Mouse (Mus musculus): ENCODE measurements around the gene Syn3. TPM values are rescaled to one million over a fixed set of nuclear protein-coding genes. Genes with fewer than 3 reads are reported as not detected.
"Not testable (repeated sequence)": the region's sequence is repeated elsewhere in the genome, so short reads cannot be mapped to it uniquely, and the experiment has no call there.

The Syn3 gene
- total RNA-seq, 2 experiments from 2014 or later, result 0.62 TPM; not detected in 1

DNA sequence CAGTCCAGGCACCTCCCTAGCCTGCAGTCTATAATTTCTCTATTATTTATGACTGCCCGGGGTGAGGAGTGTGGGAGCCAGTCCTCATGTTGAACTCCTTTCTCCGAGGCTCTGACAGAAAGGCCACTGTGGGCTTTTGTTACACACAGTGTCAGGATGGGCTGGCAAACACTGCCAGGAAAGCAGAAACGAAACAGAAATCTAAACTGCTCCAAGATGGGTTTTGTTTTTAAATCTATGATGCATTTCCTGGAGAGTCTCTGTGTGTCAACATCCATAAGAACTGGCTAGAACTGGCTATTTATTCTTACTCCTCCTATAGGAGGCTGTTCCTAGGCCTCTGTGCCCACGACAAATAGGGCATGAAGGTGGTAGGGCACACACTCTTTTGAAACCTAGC, 374.6 kb downstream of the Syn3 start:
- peak; percentile 98 for ATAC-seq (replicated peaks; ENCODE audit: poor library complexity)

- ATAC-seq (replicated peaks; ENCODE audit: poor library complexity), result no peak
These were observed 375.5 kb downstream of the Syn3 start for GRCm38 (mm10) chr10:86123224-86123623.

- not testable (repeated sequence) for ATAC-seq (replicated peaks; ENCODE audit: poor library complexity)
These were observed 376.2 kb downstream of the Syn3 start for GRCm38 (mm10) chr10:86122456-86122855.

- ATAC-seq (replicated peaks; ENCODE audit: poor library complexity), result no peak
These were observed 382.4 kb downstream of the Syn3 start for GRCm38 (mm10) chr10:86116268-86116667.

- no peak for ATAC-seq (replicated peaks; ENCODE audit: poor library complexity)
These were observed 384.3 kb downstream of the Syn3 start for GRCm38 (mm10) chr10:86114431-86114848.

GRCm38 (mm10) chr10:86108797-86109196, 389.9 kb downstream of the Syn3 start:
- ATAC-seq (replicated peaks; ENCODE audit: poor library complexity), result no peak

DNA sequence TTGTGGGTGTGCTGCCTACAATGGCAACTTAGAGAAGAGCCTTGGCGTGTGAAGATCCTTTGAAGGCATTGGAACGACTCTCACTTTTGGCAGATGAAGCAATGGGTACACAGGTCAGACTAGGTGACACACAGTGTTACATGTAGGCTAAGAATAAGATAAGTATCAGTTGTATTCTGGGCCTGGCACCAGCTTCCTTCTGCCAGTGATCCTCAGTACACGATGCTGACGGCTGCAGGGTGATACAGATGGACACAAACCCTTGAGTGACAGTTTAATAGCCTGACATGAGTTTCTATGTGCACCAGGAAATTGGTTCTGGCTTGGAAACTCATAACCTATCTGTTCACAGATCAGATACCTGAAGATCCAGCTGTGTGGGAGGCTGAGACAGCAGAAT, 391.0 kb downstream of the Syn3 start:
- no peak for ATAC-seq (replicated peaks; ENCODE audit: poor library complexity)

DNA sequence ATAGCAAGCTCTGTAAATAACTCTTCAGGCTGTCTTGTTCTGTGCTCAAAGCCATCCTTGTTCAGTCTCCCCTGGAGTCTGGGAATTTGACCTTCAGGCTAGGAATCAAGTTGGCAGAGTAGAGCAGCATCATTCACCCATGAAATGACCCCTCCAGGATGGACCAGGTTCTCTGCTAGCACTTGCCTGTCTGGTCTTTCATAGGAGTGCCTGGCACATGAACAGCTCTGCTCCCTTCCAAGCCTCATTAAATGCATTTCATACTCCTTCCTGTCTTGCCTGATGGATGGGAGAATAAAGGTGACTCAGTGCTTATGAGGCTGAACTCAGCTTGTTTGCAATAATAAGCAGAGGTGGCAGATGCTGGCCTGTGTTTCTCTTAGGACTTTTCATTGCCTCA, 394.7 kb downstream of the Syn3 start:
- ATAC-seq (replicated peaks; ENCODE audit: poor library complexity), result no peak

DNA sequence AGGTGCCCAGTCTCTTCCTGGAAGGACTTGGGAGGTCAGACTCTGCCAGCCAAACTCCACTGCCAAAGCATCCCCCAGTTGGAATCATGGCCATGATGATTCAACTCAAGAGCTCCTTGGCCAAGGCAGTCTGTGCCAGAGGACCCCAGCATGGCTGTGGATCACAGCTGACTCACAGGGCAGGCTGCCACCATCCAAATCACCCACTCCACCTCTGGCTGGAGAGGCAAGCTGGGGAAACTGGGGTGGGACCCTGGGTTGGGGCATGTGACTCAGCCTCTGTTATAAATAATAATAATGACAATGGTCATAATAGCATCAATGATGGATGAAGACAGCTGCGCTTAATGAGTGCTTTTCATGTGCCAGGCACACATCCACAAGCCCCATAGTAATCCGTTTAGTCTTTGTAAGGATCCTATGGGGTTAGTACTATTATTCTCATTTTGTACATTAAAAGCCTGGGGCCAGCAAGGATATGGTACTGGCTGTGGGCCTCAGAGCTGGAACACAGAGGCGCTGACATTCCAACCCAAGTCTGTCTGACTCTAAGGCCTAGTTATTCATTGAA, 398.3 kb downstream of the Syn3 start:
- ATAC-seq (replicated peaks; ENCODE audit: poor library complexity), result no peak

DNA sequence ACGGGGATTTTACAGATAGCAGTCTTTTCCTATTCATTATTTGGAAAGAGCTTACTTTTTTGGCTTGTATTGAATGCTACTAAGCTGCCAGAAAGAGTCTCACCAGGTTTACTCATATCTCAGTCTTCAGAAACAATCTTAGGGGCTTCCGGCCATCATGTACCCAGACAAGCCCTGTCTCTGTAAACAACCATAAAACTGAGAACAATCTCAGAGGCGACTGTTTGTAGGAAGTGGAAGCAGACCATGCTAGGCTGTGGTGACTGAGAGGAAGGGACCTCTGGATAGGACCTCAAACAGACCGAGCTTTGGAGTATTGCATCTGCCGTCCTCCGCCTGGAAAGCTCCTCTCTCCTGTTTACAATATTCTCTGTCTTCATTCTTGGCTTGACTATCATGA, 400.3 kb downstream of the Syn3 start:
- ATAC-seq (replicated peaks; ENCODE audit: poor library complexity), result no peak

DNA sequence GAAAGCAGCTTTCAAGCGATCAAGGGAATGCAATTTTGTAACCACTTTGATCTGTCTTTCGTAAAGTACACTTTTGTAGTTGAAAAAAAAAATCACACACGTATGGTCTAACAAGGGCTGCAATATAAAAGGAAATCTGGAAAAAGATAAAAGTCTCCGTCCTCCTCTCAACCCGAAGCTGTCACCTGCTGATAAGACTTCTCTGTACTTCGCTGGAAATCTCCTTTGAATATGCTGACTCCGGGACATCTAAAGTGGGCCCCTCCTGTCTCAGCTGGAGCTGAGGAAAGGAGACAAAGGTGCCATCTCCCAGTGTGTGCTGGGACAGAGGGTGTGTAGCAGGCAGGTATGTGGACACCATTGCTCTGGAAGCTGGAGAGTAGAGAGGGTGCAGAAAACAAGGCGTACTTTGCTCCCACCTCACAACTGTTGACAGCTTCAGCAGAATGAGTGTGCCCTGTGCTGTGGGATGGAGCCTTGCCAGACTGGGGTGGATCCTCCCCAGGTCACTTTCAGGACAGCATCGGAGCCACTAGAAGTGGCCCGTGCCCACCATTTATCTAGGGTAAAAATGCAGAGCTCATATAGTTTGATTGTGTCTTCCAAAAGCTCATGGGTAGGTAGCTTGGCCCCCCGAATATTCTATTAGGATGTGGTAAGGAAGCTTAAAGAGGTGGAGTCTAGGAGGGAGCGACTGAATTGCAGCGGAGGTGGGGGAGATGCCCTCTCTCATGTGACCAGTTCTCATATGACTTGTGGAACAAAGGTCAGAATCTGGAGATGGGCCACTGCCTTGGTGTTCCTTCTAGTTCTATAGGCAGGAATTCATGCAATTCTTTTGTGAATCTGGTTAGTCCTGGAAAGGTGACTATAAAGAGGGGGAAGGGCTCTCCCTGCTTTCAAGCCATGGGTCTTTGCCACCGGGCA, 405.3 kb downstream of the Syn3 start:
- ATAC-seq (replicated peaks; ENCODE audit: poor library complexity), result peak; percentile 54; the same call in 1 of the 2 replicates

GRCm38 (mm10) chr10:86091919-86092318, 406.8 kb downstream of the Syn3 start:
- peak; percentile 78 for ATAC-seq (replicated peaks; ENCODE audit: poor library complexity)

GRCm38 (mm10) chr10:86079921-86080320, 418.8 kb downstream of the Syn3 start:
- peak; percentile 57 for ATAC-seq (replicated peaks; ENCODE audit: poor library complexity)

DNA sequence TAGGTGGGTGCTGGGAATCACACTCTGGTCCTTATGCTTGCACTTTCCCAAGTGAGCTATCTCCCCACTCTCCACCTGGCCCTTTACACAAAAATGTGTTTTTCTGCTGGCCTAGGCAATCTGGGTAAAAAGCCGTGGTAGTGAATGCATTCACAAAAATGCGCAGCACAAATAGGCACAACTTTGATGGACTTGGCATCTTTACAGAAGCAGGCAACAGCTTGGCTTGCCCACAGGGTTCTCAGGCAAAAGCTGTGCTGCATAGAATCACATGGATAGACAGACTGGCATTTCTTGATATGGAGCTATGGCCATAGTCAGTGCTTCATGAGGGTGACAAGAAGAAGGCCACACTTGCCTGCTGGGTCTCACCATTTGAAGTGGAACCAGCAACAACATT, 419.9 kb downstream of the Syn3 start:
- ATAC-seq (replicated peaks; ENCODE audit: poor library complexity), result no peak

DNA sequence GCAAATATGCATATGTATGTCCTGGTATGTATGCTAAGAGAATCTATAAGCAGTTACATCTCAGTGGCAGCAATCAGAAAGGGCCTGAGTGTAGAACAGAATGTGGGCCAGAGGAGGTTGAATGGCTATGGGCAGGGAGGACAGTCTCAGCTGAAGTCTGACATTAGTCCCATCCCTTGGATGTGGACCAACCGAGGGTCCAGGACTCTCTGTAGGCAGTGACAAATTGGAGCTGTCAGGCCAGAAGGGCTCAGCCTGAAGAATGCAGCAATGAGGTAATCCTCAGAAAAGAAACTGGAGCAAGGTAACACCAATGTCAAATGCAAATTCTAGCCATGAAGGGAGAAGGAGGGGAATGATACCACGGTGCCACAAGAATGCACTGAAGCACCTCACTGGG, 421.4 kb downstream of the Syn3 start:
- no peak for ATAC-seq (replicated peaks; ENCODE audit: poor library complexity)

DNA sequence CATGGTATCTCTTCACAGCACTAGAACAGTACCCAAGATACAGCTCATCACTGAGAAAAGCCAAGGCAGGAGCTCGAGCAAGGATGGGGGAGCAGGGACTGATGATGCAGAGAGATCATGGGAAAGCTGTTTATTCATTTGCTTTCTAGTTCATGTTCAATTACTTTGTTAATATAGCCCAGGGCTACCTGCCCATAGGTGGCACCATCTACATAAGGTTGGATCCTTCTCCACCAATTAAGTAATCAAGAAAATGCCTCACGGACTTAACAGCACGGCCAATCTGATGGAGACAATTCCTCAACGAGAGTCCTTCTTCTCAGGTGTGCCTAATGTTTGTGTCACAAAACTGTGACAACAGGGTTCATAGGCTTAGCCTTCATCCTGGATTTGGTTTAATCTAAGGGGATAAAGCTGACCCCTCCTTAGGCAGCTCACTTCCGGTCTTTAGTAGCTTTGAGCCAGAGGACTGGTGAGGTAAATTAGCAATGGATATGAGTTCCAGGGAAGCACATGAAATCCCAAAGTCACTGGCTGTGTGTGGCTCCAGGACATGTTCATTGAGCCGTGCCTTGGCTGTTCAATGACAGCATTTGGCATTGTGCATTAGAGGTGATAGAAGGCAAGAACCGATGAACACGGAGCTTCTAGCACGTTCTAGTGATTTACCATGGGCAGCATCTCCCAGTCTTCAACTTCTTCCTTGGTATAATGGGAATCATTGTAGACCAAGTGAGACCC, 423.6 kb downstream of the Syn3 start:
- ATAC-seq (replicated peaks; ENCODE audit: poor library complexity), result no peak

DNA sequence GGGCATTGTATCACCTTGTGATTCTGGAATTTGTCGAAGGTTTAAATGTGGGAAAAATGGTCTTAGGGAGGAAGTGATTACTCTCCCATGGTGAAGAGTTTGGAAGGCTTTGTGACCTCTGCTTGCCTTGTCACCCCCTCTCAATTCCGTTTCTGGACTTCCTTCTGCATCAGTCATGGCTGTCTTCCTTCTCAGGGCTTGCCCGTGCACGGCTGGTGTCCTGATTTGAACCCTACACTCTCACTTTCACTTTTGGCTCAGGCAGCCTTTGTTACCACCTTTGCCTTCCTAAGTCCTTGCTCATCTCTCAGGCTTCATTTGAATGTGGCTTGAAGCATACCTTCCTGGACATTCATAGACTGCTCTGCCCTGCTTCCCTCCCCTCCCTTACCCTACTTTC, 424.6 kb downstream of the Syn3 start:
- ATAC-seq (replicated peaks; ENCODE audit: poor library complexity), result peak; percentile 66

DNA sequence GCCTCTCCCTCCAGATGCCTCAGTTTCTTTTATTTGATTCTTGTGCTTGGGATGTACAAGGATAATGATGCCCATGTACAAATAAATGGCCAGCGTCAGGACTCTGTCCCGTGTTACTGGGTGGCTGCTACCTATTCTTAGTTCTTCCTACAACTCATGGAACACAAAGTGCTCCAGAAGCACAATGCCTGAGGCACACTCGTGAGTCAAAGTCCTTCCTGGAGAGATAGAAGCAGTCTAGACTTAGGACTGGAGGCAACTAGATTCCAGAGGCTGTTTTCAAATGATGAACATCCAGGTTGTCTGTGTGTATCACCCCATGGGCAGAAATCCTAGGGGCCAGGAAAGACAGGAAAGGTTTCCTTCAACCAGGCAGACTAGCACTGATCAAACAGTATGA, 427.9 kb downstream of the Syn3 start:
- no peak for ATAC-seq (replicated peaks; ENCODE audit: poor library complexity)

DNA sequence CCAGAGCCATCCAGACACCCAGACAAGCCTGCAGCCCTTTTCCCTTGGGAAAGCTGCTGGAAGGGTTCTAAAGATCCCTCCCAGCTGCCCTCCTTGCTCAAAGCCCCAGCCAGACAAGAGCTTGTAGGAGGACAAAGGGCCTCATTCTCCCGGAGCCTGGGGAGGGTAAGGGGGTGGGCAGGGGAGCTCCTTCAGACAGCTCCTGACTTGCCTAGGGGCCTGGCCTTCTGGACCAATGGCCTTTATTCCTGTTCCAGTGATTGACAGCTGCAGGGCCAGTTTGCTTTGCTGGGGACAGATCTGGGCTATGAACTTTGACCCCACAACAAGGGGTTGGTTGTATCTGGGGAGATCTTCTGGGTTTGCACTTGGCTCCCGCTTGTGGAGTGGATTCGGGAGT, 429.4 kb downstream of the Syn3 start:
- no peak for ATAC-seq (replicated peaks; ENCODE audit: poor library complexity)

DNA sequence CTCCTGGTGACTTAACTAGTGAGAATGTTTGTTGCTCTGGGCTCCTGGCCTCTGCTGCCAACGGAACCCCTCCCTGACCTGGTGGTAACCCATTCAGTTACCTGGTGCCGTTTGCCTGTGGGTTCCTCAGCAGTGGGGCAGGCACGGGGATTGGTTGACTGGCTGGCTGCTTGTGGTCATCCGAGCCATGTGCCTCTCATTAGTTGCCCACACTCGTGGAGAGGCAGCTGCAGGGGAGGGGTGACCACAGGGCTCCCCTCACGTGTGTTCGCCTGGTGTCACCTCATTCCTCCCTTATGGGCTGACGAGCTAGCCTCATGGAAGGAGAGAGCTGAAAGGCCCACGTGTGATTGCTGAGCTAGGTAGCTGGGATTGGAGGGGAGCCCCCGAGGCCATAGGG, 430.8 kb downstream of the Syn3 start:
- no peak for ATAC-seq (replicated peaks; ENCODE audit: poor library complexity)

DNA sequence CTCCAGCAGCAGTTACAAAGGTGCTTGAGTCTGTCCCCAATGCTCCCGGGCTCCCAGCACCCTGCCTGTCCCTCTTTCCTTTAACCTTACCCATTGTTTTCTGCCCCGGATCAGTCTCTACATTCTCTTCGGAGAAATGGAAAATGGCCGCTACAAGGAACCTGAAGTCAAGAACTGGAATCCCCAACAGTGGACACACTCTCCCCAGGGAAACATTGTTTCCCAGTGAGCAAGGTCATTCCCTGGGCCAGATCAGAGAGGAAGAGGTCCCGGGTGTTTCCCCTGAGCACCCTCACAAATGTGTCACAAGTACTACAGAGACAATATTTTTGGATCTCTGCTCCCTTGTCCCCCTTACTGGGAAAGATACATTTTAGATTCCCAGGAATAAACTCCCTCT, 432.0 kb downstream of the Syn3 start:
- no peak for ATAC-seq (replicated peaks; ENCODE audit: poor library complexity)

- ATAC-seq (replicated peaks; ENCODE audit: poor library complexity), result no peak
These were observed 433.0 kb downstream of the Syn3 start for GRCm38 (mm10) chr10:86065661-86066060.

All from megakaryocyte progenitor cell, adult 5-6 weeks (primary cell).